Mouse (Mus musculus) testis, adult 2 months (tissue): ENCODE data around the gene Otulin.

Experiments used
- CTCF ChIP-seq: fragments of 200-500 bp; IDR thresholded peaks from 2 replicates; pipeline ENCODE4 v1.5.1; 2012; ENCODE audit warnings: low read depth, mild to moderate bottlenecking, inconsistent platforms, low read length, moderate library complexity; ENCODE audit not compliant: control insufficient read depth, insufficient read depth, insufficient replicate concordance
- POLR2A ChIP-seq: fragments of 200-500 bp; IDR thresholded peaks from 2 replicates; pipeline ENCODE4 v1.6.1; 2012; ENCODE audit warnings: low read depth, mild to moderate bottlenecking, inconsistent platforms, low read length, moderate library complexity; ENCODE audit not compliant: control insufficient read depth

DNA sequence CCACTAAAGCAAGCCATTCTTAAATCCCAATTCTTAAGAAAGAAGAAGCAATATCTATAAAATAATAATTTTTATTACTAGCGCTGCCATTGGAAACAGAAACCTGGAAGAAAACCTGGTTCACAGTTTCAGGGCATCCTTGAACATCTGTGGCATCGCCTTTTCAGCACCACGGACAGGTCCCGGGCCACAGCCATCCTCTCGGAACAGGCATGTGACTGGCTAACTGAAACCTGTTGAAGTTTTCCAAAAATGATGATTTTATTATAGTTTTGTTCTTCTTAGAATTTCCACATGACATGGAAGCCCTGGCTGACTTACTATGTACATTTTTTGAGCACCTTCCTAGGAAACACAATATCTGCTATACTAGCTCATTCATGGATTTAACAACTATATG is 24.5 kb upstream of the Otulin start:
- TF ChIP-seq POLR2A (no peak), CTCF (no peak)
